In the genomic region with DNA sequence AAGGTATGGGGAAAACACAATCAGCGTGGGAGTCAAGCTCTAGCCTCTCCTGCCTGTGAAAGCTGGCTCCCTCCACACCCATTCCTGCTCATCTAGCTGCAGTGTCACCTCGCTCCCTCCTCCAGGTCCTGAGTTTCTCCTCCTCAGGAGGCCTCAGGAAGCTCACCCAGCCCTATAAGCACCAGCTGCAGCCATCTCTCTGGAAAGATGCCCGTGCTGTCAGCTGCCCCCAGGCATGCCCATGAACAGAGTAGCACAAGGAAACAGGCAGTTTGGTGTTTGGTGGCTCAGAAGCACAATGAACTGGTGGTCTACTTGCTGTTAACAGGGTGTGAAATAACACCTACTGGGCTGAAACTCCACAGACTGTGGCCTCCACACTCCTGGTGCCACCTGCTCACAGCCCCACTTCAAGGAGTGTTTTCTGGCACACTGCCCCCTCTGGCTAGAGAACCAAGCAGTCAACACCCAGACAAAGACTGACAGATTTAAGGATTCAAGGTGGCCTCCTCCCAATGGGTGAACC, we compare ENCODE assay signal across 9 mouse cellular contexts. TPM values are rescaled to one million over a fixed set of nuclear protein-coding genes. Genes with fewer than 3 reads are reported as not detected.
DNase-seq lines count a peak whose midpoint lies in the region; ATAC-seq and TF ChIP-seq lines count a peak whose summit lies in the region.
"Had no signal": no experiment of that assay in that cellular context is flagged by ENCODE, and none has a peak within 500 bp of the region (broad histone marks: within the 10 kb centered on the region; RNA-seq: fewer than 3 reads in every experiment).

No protein-coding gene starts in this region.

- peak; percentile 60 for ATAC-seq in kidney, embryonic 16.5 days (ENCODE audit: low FRiP score, low TSS enrichment)
- peak; percentile 14; the same call in 1 of the 2 replicates for ATAC-seq in common myeloid progenitor, adult 5-6 weeks (replicated peaks; ENCODE audit: low read depth, poor library complexity, severe bottlenecking)

- no peak for TF ChIP-seq POLR2A in myocyte (IDR thresholded peaks at IDR 0.05; ENCODE audit: insufficient read length, low read depth)
- TF ChIP-seq POLR2A in cerebellum, adult 2 months (IDR thresholded peaks at IDR 0.05; ENCODE audit: borderline replicate concordance, insufficient read depth, low read length), result no peak

- H3K27me3 ChIP-seq in kidney, embryonic 16.5 days (ENCODE audit: insufficient read depth, low read length), result no peaks in the 10 kb centered on the region
- no peaks in the 10 kb centered on the region for H3K27me3 ChIP-seq in myocyte (ENCODE audit: control insufficient read depth, insufficient read depth, insufficient read length)
- no peaks in the 10 kb centered on the region for H3K27me3 ChIP-seq in cerebellum, adult 2 months (ENCODE audit: control insufficient read depth, insufficient read depth, low read length)

- no peaks in the 10 kb centered on the region for H3K36me3 ChIP-seq in kidney, embryonic 16.5 days (ENCODE audit: insufficient read depth, low read length)
- no peaks in the 10 kb centered on the region for H3K36me3 ChIP-seq in myocyte (ENCODE audit: control insufficient read depth, insufficient read depth)

- H3ac ChIP-seq in myocyte (ENCODE audit: control insufficient read depth, insufficient read length), result no peak overlapping the region

- no peak for DNase-seq in kidney, postnatal 14 days
- DNase-seq in ES-CJ7 (ENCODE audit: low read depth, low spot score), result peak; percentile 53
- DNase-seq in cerebellum, adult 2 months, result no peak
- DNase-seq in layer of hippocampus, postnatal 25 days (ENCODE audit: extremely low spot score in 1 of 2, low spot score in 1 of 2), result no peak
- DNase-seq in ovary, postnatal 10 days (ENCODE audit: low spot score), result no peak
- DNase-seq: gastrocnemius, postnatal 14 days had no signal

- 25% methylated on average over 3 of the region's 3 CpGs for WGBS in kidney, embryonic 16.5 days
- 39% methylated on average over 3 of the region's 3 CpGs for WGBS in cerebellum, adult 2 months

- no peak overlapping the region for H3K4me3 ChIP-seq in kidney, embryonic 16.5 days (ENCODE audit: low read length)
- no peak overlapping the region for H3K4me3 ChIP-seq in myocyte
- H3K4me3 ChIP-seq in cerebellum, adult 2 months (replicated peaks; ENCODE audit: insufficient read depth, low read depth, low read length), result no peak overlapping the region

- no peak overlapping the region; the same call in 1 of the 2 replicates for H3K27ac ChIP-seq in kidney, embryonic 16.5 days (ENCODE audit: low read length)
- no peak overlapping the region for H3K27ac ChIP-seq in cerebellum, adult 2 months (ENCODE audit: insufficient read depth, low read length)

- H3K4me2 ChIP-seq in kidney, embryonic 16.5 days (replicated peaks; ENCODE audit: low read depth, low read length), result no peak overlapping the region
- H3K4me2 ChIP-seq in myocyte (ENCODE audit: low read depth), result no peak overlapping the region

- H3K9ac ChIP-seq in kidney, embryonic 16.5 days (replicated peaks; ENCODE audit: low read length), result no peak overlapping the region

- H3K9me3 ChIP-seq in kidney, embryonic 16.5 days (ENCODE audit: low read length), result no peaks in the 10 kb centered on the region

- no peaks in the 10 kb centered on the region for H3K79me2 ChIP-seq in myocyte (ENCODE audit: control insufficient read depth, insufficient read depth)

- TF ChIP-seq CTCF in cerebellum, adult 2 months (IDR thresholded peaks at IDR 0.05; ENCODE audit: borderline replicate concordance, insufficient read depth, low read depth, low read length), result no peak

- H3K4me1 ChIP-seq in kidney, embryonic 16.5 days (ENCODE audit: insufficient read depth, low read length), result peaks cover 10% of the 10 kb centered on the region
- peaks cover 5% of the 10 kb centered on the region; the same call in 1 of the 2 replicates for H3K4me1 ChIP-seq in cerebellum, adult 2 months (ENCODE audit: control insufficient read depth, insufficient read depth, low read length)

TF ChIP-seq in myocyte, 11 proteins besides CTCF, POLR2A, EP300 and RAD21:
- TF ChIP-seq MYOG (IDR thresholded peaks at IDR 0.05; ENCODE audit: control insufficient read depth in 1 of 3, insufficient read depth in 1 of 3, insufficient read length in 2 of 3, low read depth in 2 of 3) (peak in 2 of 3 experiments; percentile 61 to 72), E2F4 (IDR thresholded peaks at IDR 0.05; ENCODE audit: insufficient read depth) (no peak), MYOD1 (IDR thresholded peaks at IDR 0.05; ENCODE audit: control insufficient read depth in 1 of 3, insufficient read length in 2 of 3, low read depth in 2 of 3) (peak in 2 of 3 experiments; percentile 37 to 55)

RNA-seq across cellular contexts. Expression of gene Slc37a2, which starts 7.1 kb away (rescaled TPM):
- 2.0 TPM in 2 replicates for polyA plus RNA-seq in kidney, embryonic 16.5 days (2015; fragmentation: Nextera tagmentation; extraction: Ambion mirVana)
- 0.46 TPM in 1 of 2 replicates, not detected in the other for total RNA-seq in common myeloid progenitor, adult 5-6 weeks (2017)
- polyA plus RNA-seq in myocyte (2012; fragmentation: generic; extraction: Trizol), result 9.2 TPM
- 1.3 and 1.8 TPM in 2 replicates for polyA plus RNA-seq in cerebellum, adult 2 months (2012; rRNA removed)
- 1 to 10 TPM; 1.5 to 2.1 TPM for total RNA-seq in layer of hippocampus, postnatal 25 days (2021)

RNA-seq across cellular contexts. Expression of gene Tmem218, which starts 40.4 kb away (rescaled TPM):
- polyA plus RNA-seq in kidney, embryonic 16.5 days (2015; fragmentation: Nextera tagmentation; extraction: Ambion mirVana), result 13.2 and 13.5 TPM in 2 replicates
- total RNA-seq in common myeloid progenitor, adult 5-6 weeks (2017), result 2.3 and 4.0 TPM in 2 replicates
- 3.9 TPM for polyA plus RNA-seq in myocyte (2012; fragmentation: generic; extraction: Trizol)
- 6.1 and 7.0 TPM in 2 replicates for polyA plus RNA-seq in cerebellum, adult 2 months (2012; rRNA removed)
- total RNA-seq in layer of hippocampus, postnatal 25 days (2021), result 1 to 10 TPM; 7.9 to 8.5 TPM
